Mouse (Mus musculus): ENCODE measurements around the gene Adgra3. TPM values are rescaled to one million over a fixed set of nuclear protein-coding genes. Genes with fewer than 3 reads are reported as not detected.

Gene Adgra3
- total RNA-seq (2022) = 10 to 100 TPM; 14.9 to 23.5 (median 18.4) TPM

GRCm38 (mm10) chr5:50058421-50059286 is at the start of gene Adgra3:
Adgra3 (minus strand) TSS chr5:50059006.
- peak; percentile 88 for DNase-seq (ENCODE audit: low spot score)

DNA sequence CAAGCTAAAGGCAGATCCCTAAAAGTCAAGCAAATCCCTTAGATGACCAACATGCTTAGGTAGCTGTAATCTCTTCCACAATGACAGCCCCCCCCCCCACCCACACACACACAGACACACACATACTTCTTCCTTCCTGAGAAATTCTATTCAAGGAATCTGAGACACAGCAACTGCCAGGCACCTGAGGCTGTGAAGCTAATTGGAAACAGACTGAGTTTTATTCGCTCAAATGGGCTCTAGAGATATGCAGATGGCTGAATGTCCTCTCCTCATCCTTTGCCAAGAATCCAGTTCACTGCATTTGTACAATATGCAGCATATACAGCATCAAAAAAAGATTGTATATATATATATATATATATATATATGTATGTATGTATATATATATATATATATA is 24.6 kb upstream of the Adgra3 start:
- no peak for DNase-seq (ENCODE audit: low spot score)

DNA sequence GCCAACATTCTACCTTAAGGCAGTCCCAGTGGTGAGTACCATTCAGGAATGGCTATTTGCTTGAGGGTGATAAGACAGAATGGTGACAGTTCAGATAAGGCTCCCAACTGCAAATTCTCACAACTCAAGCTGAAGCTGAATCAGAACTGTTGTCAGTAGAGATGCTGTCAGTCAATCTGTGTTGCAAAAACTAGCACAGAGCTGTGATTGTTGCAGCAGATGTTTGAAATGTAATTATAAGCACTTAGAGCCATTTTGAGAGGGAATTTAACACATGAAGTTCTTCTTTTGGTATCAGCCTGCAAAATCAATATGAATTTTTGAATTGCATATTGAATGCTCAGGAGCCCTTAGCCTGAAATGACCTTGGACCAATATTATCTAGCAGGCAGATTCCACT is 15.4 kb upstream of the Adgra3 start:
- no peak for DNase-seq (ENCODE audit: low spot score)

DNA sequence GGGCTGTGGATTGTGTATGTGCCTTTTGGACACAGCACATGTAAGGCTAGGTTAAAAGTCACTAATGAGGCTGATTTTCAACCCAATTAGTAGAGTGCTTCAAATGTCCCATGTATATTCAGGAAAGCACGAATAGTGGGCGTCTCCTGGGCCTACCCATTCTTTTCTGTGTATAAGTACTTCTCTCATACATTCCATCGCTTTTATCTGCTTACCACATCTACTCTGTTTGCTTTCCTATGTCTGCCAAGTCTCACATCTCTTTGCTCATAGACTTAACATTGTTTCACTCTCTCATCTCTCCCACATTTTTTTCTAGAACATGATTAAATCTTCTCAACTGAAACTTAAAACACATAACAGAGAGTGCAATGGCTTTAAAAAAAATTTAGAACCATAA is 5.4 kb upstream of the Adgra3 start:
- no peak for DNase-seq (ENCODE audit: low spot score)

DNA sequence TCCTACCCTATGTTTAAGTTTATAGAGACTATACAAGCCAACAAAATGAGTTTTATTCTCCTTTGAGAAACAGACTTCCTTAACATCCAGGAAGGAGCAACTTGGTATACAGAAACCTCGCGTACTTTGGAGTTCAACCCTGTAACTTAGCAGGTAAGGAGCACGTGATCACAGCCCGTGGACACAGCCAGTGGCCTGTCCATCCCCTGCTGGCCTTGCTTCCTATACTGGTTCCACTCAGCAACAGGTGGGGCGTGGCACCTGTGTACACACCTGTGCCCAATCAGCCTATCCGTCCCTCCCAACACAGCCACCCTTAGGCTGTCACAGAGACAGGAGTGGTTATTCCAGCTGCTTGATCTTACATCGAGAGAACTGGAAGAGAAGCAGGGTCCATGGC is 780 bp upstream of the Adgra3 start:
- no peak for DNase-seq (ENCODE audit: low spot score)

DNA sequence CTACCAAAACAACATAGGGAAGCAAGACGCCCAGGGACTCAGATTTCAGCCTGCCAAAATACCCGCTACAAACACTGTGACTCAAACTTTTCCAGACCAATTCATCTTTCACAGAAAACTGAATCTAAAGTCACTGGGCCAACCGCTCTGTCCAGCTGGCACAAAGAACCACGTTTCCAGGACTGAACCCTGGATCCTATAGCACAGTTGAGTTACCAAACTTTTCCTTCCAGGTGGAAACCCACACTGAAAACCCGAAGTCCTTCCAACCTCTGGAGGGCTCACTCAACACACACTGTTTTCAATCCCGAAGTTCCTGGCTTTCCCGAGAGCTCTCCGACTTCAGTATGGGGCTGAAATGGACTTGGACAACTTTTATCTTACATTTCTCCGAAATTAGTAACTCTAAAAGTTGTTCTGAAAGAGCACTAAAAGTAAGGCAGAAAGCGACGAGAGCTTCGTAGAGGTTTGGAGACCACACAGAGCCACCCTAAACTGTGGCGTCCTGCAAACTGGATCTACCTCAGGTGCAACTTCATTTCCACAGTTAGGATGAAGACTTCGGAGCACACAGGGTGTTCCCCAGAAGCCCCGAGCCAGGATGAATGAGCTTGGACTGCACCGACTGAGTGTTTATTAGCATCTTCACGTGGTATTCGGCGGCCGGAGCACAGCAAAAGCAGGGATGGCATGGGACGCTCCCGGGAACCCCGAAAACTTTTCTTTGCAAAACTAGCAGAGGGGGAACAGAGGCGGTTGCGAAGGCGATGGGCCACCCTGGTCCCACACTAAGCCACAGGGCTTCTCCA is 990 bp downstream of the Adgra3 start:
- DNase-seq (ENCODE audit: low spot score) = peak; percentile 24

GRCm38 (mm10) chr5:50052456-50052855 is 6.3 kb downstream of the Adgra3 start:
- DNase-seq (ENCODE audit: low spot score) = peak; percentile 11

DNA sequence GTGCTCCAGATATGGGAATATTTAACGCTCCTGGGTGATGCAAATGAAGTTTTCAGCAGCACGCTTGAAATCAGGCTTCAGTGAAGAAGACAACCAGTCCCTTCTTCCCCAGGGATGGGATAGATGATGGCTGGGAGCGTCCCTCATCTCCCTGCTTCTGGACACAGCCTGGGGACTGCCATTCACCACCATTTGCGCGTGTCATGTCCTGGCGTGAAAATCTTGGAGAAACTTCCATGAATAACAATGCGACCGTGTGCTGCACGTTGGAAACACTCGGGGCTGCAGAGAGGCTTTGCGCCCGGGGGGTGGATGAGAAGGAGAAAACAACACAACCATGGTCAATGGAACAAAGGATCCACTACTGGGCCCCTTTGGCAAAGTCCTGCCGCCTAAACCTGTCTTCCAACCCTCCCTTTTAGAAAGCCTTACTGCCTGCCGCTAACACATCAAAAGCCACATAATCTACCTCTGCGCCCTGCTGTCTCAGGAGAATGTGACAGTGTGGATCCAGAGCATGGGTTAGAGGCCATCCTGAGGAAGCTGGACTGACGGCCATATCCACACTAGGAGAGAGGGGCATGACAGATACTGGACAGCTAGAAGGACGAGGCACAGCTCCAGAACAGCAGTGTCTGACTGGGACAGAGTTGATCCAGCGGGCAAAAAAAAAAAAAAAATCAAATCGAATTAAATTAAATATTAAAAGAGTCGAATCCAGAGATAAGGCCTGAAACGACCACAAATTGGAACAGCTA is 8.0 kb downstream of the Adgra3 start:
- DNase-seq (ENCODE audit: low spot score) = no peak

DNA sequence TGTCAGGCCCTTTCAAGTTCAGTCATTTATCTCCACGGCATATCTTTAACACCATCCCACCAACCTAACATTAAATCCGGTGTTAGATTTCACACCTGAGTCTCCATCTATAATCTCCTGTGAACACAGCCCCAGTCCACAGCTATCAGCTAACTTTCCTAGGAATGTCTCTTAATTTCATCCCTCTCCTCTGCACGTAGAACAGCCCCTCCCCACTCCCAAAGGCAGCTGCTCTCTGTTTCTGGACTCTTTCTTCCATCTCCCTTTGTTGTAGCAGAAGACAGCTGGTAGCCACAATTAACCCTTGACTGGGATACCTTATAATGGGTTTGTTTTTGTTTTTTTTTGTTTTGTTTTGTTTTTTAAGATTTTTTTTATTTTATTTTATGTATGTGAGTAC is 8.8 kb downstream of the Adgra3 start:
- no peak for DNase-seq (ENCODE audit: low spot score)

GRCm38 (mm10) chr5:50049506-50049905 is 9.3 kb downstream of the Adgra3 start:
- DNase-seq (ENCODE audit: low spot score) = no peak

DNA sequence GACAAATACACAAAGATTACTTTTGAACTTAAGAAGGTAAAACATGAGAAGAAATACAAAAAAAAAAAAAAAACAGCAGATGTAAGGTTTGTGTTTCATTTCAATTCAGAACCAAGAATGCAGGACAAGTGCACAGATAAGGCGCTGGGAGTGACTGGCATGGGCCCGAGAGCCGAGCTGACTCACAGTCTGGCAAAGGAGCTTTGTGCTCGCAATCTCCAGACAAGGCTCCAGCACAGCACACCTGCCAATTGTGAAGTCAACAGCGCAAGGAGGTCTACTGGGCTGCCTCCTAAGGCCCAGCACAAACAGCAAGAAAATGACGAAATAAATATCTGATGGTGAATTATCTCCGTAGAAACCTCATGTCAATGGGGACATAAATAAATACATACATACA is 9.8 kb downstream of the Adgra3 start:
- DNase-seq (ENCODE audit: low spot score) = peak; percentile 51

- no peak for DNase-seq (ENCODE audit: low spot score)
Measured at GRCm38 (mm10) chr5:50048271-50048851, 10.4 kb downstream of the Adgra3 start.

GRCm38 (mm10) chr5:50045180-50045579 is 13.6 kb downstream of the Adgra3 start:
- no peak for DNase-seq (ENCODE audit: low spot score)

- no peak for DNase-seq (ENCODE audit: low spot score)
Measured at GRCm38 (mm10) chr5:50043677-50044076, 15.1 kb downstream of the Adgra3 start.

DNA sequence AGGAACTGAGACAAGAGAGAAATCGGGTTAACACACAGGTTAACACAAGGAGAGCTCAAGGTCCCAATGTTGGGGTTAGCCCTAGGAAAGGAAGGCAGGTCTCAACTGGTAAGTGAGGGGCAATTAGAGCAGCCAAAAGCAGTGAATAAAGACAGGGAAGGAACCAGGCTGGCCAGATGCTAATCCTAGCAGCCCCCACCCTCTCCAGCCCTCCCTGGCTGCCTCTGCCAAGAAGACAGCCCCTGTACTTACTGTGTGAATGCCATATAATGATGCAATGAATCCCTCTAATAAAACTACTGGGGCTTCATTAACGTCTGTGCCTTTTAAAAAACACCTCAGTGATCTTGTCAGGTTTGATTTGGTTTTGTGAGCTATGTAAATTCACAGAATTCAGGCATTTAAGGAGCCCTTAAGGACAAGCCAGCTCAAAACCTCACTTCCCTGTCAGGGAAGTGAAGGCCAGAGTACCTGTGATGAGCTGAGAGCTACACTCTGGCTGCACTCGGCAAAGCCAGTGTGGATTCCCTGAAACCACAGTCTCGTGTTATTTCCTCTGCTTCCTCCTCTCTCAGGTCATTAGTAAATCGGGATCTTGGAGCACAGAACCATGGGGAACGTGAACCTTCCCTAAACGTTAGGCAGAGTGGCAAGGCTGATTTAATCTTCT is 16.4 kb downstream of the Adgra3 start:
- DNase-seq (ENCODE audit: low spot score) = no peak

GRCm38 (mm10) chr5:50039521-50039920 is 19.3 kb downstream of the Adgra3 start:
- no peak for DNase-seq (ENCODE audit: low spot score)

- DNase-seq (ENCODE audit: low spot score) = no peak
Measured at GRCm38 (mm10) chr5:50037666-50038065, 21.1 kb downstream of the Adgra3 start.

DNA sequence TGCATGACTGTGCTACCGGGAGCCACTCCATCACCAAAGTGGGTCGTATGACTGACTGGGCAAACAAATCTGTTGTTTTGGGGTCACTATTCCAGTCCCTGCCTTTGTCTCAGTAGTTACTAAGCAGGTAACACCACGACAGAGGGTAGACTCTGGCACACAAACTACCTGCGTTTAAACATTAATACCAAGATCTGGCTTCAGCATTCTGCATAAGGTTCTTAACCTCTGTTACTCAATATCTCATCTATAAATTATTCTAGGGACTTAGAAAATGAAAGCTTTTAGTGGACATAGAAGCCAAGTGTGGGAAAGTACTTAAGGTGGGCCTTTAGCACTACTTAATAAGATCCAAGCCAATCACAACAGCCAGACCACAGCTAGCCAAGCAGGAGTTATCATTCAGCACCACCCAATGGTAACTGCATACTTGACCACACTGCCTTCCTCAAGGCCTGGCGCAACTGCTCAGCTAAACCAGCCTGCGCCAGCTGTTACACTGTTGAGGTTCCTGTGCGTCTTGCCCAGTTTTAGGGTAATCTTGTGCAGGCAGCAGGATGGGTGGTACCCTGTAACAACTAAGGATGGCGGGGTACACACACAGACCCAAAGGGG is 23.8 kb downstream of the Adgra3 start:
- DNase-seq (ENCODE audit: low spot score) = no peak

DNA sequence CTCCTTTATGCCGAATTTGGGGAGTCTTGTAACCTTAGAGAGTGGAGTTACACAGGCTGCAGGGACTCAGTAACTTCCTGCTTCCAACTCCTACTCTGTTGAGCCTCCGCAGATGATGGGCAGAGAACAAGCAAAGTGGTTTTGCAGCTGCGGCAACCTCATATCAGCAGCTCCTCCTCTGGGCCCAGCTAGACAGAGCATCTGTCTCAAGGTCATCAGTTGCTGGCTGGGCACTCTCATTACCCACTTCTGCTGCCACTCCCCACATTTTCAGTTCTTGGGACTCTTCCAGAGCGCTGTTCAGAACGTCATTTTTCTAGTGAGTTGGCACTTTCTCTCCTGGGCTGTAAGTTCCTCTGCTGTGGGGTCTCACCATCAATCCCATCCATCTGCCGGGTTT is 24.6 kb downstream of the Adgra3 start:
- peak; percentile 17 for DNase-seq (ENCODE audit: low spot score)

DNA sequence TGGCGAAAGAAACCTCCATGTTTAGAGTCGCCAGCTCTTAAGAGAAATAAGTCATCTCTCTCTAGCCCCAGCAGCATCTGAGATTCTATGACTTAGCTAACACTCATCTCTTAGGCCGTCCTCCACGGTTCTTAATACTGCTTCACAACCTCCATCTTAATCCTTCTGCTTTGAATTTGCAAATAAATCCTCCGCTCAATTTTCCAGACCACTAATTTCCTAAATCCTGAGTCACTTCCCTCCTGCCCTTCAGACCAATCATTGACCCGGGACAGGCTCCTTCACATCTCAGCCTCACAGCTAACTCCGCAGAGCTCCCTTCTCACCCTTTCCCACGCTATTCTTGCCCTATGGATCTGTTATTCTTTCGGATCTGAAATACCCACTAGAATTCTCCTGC is 25.1 kb downstream of the Adgra3 start:
- no peak for DNase-seq (ENCODE audit: low spot score)

DNA sequence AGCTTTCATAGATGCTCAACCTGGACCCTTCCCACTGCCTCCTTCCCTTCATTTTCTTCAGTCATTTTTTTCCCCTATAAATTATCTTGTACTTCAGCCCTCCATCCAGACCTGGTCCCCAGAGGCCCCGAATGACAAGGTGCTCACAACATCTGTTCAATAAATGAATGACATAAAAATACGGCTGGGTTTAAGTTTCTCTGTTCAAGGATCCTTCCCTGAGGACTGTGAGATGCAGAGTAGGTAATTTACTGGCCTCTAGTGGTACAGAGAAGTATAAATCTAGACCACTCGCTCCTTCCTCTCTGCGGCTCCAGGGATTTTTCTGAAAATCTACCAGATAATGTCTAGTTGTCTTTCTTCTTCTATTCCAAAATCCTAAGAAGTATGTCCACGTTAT is 26.5 kb downstream of the Adgra3 start:
- DNase-seq (ENCODE audit: low spot score) = peak; percentile 26
